Mouse (Mus musculus): Measurements from ENCODE around the gene 9130019O22Rik. TPM values are rescaled to one million over a fixed set of nuclear protein-coding genes. Genes with fewer than 3 reads are reported as not detected.
"Not testable (repeated sequence)": the region's sequence is repeated elsewhere in the genome, so short reads cannot be mapped to it uniquely, and the experiment has no call there.

Gene 9130019O22Rik
- total and polyA plus RNA-seq, 2 experiments from 2014 or later, result 1.2 to 5.5 TPM

GRCm38 (mm10) chr7:127393944-127394333, 7.0 kb upstream of the 9130019O22Rik start:
- Histone ChIP-seq H3K4me3 (ENCODE audit: low read length) (peak overlapping the region; percentile 71), H3K9ac (replicated peaks; ENCODE audit: low read length) (peak overlapping the region; percentile 90), H3K4me2 (ENCODE audit: low read depth, low read length) (peak overlapping the region; percentile 81), H3K27ac (peak overlapping the region; percentile 62), H3K9me3 (ENCODE audit: low read length) (no peaks in the 10 kb centered on the region), H3K36me3 (ENCODE audit: insufficient read depth, low read length) (no peaks in the 10 kb centered on the region), H3K4me1 (ENCODE audit: insufficient read depth, low read length) (0 out of 2 replicates have a peak, but pooled peaks cover 5% of the 10 kb centered on the region), H3K27me3 (ENCODE audit: insufficient read depth, low read length) (no peaks in the 10 kb centered on the region)
- no peak for TF ChIP-seq CTCF (IDR thresholded peaks at IDR 0.05; ENCODE audit: low read depth)
- DNase-seq (ENCODE audit: low spot score), result no peak
- ATAC-seq, result no peak; the same call in 1 of the 2 replicates
- 17% methylated on average over 7 of the region's 7 CpGs for WGBS

- peak within 1 kb of the TSS; percentile 71 for H3K4me3 ChIP-seq (ENCODE audit: low read length)
- no peak for TF ChIP-seq CTCF (IDR thresholded peaks at IDR 0.05; ENCODE audit: low read depth)
- peak within 1 kb of the TSS; percentile 89 for H3K27ac ChIP-seq
- H3K4me2 ChIP-seq (ENCODE audit: low read depth, low read length), result peak within 1 kb of the TSS; percentile 81
- WGBS, result under 1% methylated on average over 45 of the region's 45 CpGs
- ATAC-seq (peak; percentile 96), DNase-seq (ENCODE audit: low spot score) (peak; percentile 99)
- 0 out of 2 replicates have a peak, but pooled peaks cover 5% of the 10 kb centered on the region for H3K4me1 ChIP-seq (ENCODE audit: insufficient read depth, low read length)
- no peaks in the 10 kb centered on the region for H3K27me3 ChIP-seq (ENCODE audit: insufficient read depth, low read length)
- no peaks in the 10 kb centered on the region for H3K9me3 ChIP-seq (ENCODE audit: low read length)
- peak within 1 kb of the TSS; percentile 90 for H3K9ac ChIP-seq (replicated peaks; ENCODE audit: low read length)
- no peaks in the 10 kb centered on the region for H3K36me3 ChIP-seq (ENCODE audit: insufficient read depth, low read length)
Measured at GRCm38 (mm10) chr7:127393157-127393943, 6.4 kb upstream of the 9130019O22Rik start, which contains the start of gene E430018J23Rik. Gene E430018J23Rik, minus strand, starts transcription at chr7:127393629.

- Histone ChIP-seq H3K27me3 (ENCODE audit: insufficient read depth, low read length) (no peaks in the 10 kb centered on the region), H3K4me2 (ENCODE audit: low read depth, low read length) (peak overlapping the region; percentile 81), H3K9ac (replicated peaks; ENCODE audit: low read length) (peak overlapping the region; percentile 90), H3K4me3 (ENCODE audit: low read length) (peak overlapping the region; percentile 71), H3K4me1 (ENCODE audit: insufficient read depth, low read length) (0 out of 2 replicates have a peak, but pooled peaks cover 5% of the 10 kb centered on the region), H3K36me3 (ENCODE audit: insufficient read depth, low read length) (no peaks in the 10 kb centered on the region), H3K9me3 (ENCODE audit: low read length) (no peaks in the 10 kb centered on the region), H3K27ac (0 out of 2 replicates have a peak overlapping the region, but pooled peaks have one; percentile 89)
- TF ChIP-seq CTCF (IDR thresholded peaks at IDR 0.05; ENCODE audit: low read depth), result no peak
- 80% methylated on average over 8 of the region's 8 CpGs for WGBS
- DNase-seq (ENCODE audit: low spot score) (no peak), ATAC-seq (0 out of 2 replicates have a peak, but pooled peaks have one; percentile 3)
Measured at GRCm38 (mm10) chr7:127392251-127392824, 5.4 kb upstream of the 9130019O22Rik start.

GRCm38 (mm10) chr7:127391538-127391937, 4.6 kb upstream of the 9130019O22Rik start:
- 94% methylated on average over 16 of the region's 16 CpGs for WGBS
- Histone ChIP-seq H3K27me3 (ENCODE audit: insufficient read depth, low read length) (no peaks in the 10 kb centered on the region), H3K27ac (no peak overlapping the region), H3K9me3 (ENCODE audit: low read length) (no peaks in the 10 kb centered on the region), H3K4me1 (ENCODE audit: insufficient read depth, low read length) (0 out of 2 replicates have a peak, but pooled peaks cover 5% of the 10 kb centered on the region), H3K9ac (replicated peaks; ENCODE audit: low read length) (no peak overlapping the region), H3K4me2 (ENCODE audit: low read depth, low read length) (no peak overlapping the region), H3K36me3 (ENCODE audit: insufficient read depth, low read length) (no peaks in the 10 kb centered on the region), H3K4me3 (ENCODE audit: low read length) (no peak overlapping the region)
- ATAC-seq (no peak), DNase-seq (ENCODE audit: low spot score) (no peak)
- TF ChIP-seq CTCF (IDR thresholded peaks at IDR 0.05; ENCODE audit: low read depth), result no peak

GRCm38 (mm10) chr7:127390306-127390705, 3.3 kb upstream of the 9130019O22Rik start:
- no peak for ATAC-seq

GRCm38 (mm10) chr7:127388201-127388600, 1.2 kb upstream of the 9130019O22Rik start:
- not testable (repeated sequence) for H3K4me3 ChIP-seq (ENCODE audit: low read length); H3K4me2 ChIP-seq (ENCODE audit: low read depth, low read length); H3K9me3 ChIP-seq (ENCODE audit: low read length); H3K27me3 ChIP-seq (ENCODE audit: insufficient read depth, low read length); H3K9ac ChIP-seq (replicated peaks; ENCODE audit: low read length); H3K36me3 ChIP-seq (ENCODE audit: insufficient read depth, low read length); H3K4me1 ChIP-seq (ENCODE audit: insufficient read depth, low read length); H3K27ac ChIP-seq; DNase-seq (ENCODE audit: low spot score); ATAC-seq

More at GRCm38 (mm10) chr7:127390306-127390705, 3.3 kb upstream of the 9130019O22Rik start:
- Histone ChIP-seq H3K36me3 (ENCODE audit: insufficient read depth, low read length) (no peaks in the 10 kb centered on the region), H3K27ac (no peak overlapping the region), H3K4me2 (ENCODE audit: low read depth, low read length) (no peak overlapping the region), H3K4me1 (ENCODE audit: insufficient read depth, low read length) (0 out of 2 replicates have a peak, but pooled peaks cover 5% of the 10 kb centered on the region), H3K27me3 (ENCODE audit: insufficient read depth, low read length) (no peaks in the 10 kb centered on the region), H3K9ac (replicated peaks; ENCODE audit: low read length) (no peak overlapping the region), H3K9me3 (ENCODE audit: low read length) (no peaks in the 10 kb centered on the region), H3K4me3 (ENCODE audit: low read length) (no peak overlapping the region)
- DNase-seq (ENCODE audit: low spot score), result no peak
- 73% methylated on average over 7 of the region's 7 CpGs for WGBS
- no peak for TF ChIP-seq CTCF (IDR thresholded peaks at IDR 0.05; ENCODE audit: low read depth)

GRCm38 (mm10) chr7:127385560-127385959, 1.4 kb downstream of the 9130019O22Rik start:
- not testable (repeated sequence) for H3K27me3 ChIP-seq (ENCODE audit: insufficient read depth, low read length); H3K9ac ChIP-seq (replicated peaks; ENCODE audit: low read length); H3K36me3 ChIP-seq (ENCODE audit: insufficient read depth, low read length); ATAC-seq; H3K4me2 ChIP-seq (ENCODE audit: low read depth, low read length); H3K4me1 ChIP-seq (ENCODE audit: insufficient read depth, low read length); DNase-seq (ENCODE audit: low spot score); H3K4me3 ChIP-seq (ENCODE audit: low read length); H3K9me3 ChIP-seq (ENCODE audit: low read length); H3K27ac ChIP-seq
- WGBS, result 87% methylated on average over 4 of the region's 4 CpGs

Data from hindbrain, postnatal 0 days (tissue).